24 mouse cellular contexts compared by ENCODE assay signal in genomic region chr9:80340927-80341326, GRCm38 (mm10).
A peak's percentile ranks its signal among the peaks of the same experiment; 100 is the strongest.
DNase-seq lines count a peak whose midpoint lies in the region; ATAC-seq and TF ChIP-seq lines count a peak whose summit lies in the region.
"Had no signal": no experiment of that assay in that cellular context is flagged by ENCODE, and none has a peak within 500 bp of the region (broad histone marks: within the 10 kb centered on the region; RNA-seq: fewer than 3 reads in every experiment).

No protein-coding gene starts in this region.

- H3K4me2 ChIP-seq in forebrain, embryonic 13.5 days = no peak overlapping the region
- H3K4me2 ChIP-seq in forebrain, embryonic 15.5 days (replicated peaks) = no peak overlapping the region
- H3K4me2 ChIP-seq in midbrain, postnatal 0 days (ENCODE audit: low read depth, low read length, poor library complexity, severe bottlenecking) = no peak overlapping the region
- H3K4me2 ChIP-seq in midbrain, embryonic 13.5 days (replicated peaks) = no peak overlapping the region
- H3K4me2 ChIP-seq: hindbrain, embryonic 12.5 days; intestine, embryonic 15.5 days; limb, embryonic 12.5 days; liver, embryonic 15.5 days; lung, embryonic 14.5 days; neural tube, embryonic 13.5 days had no signal

- H3K27ac ChIP-seq in forebrain, embryonic 13.5 days = no peak overlapping the region
- no peak overlapping the region for H3K27ac ChIP-seq in forebrain, embryonic 15.5 days (replicated peaks)
- no peak overlapping the region for H3K27ac ChIP-seq in gastrocnemius, adult 2 months
- no peak overlapping the region for H3K27ac ChIP-seq in midbrain, postnatal 0 days (ENCODE audit: low read depth, low read length)
- no peak overlapping the region for H3K27ac ChIP-seq in midbrain, embryonic 13.5 days
- H3K27ac ChIP-seq: hindbrain, embryonic 12.5 days; hindbrain, postnatal 0 days; intestine, embryonic 15.5 days; left cerebral cortex, adult 2 months; limb, embryonic 12.5 days; liver, embryonic 15.5 days; neural tube, embryonic 13.5 days had no signal

- no peak overlapping the region for H3K4me3 ChIP-seq in forebrain, embryonic 13.5 days
- no peak overlapping the region for H3K4me3 ChIP-seq in forebrain, embryonic 15.5 days
- no peak overlapping the region for H3K4me3 ChIP-seq in gastrocnemius, adult 2 months
- no peak overlapping the region for H3K4me3 ChIP-seq in midbrain, postnatal 0 days (ENCODE audit: low read depth, low read length)
- no peak overlapping the region for H3K4me3 ChIP-seq in midbrain, embryonic 13.5 days (replicated peaks)
- H3K4me3 ChIP-seq: hindbrain, embryonic 12.5 days; intestine, embryonic 15.5 days; left cerebral cortex, adult 2 months; limb, embryonic 12.5 days; liver, embryonic 15.5 days; neural tube, embryonic 13.5 days had no signal

- H3K4me1 ChIP-seq in forebrain, embryonic 13.5 days = no peaks in the 10 kb centered on the region
- no peaks in the 10 kb centered on the region for H3K4me1 ChIP-seq in forebrain, embryonic 15.5 days
- no peaks in the 10 kb centered on the region for H3K4me1 ChIP-seq in midbrain, postnatal 0 days (ENCODE audit: insufficient read depth, low read length)
- no peaks in the 10 kb centered on the region for H3K4me1 ChIP-seq in midbrain, embryonic 13.5 days (replicated peaks)
- H3K4me1 ChIP-seq: hindbrain, embryonic 12.5 days; intestine, embryonic 15.5 days; limb, embryonic 12.5 days; liver, embryonic 15.5 days; neural tube, embryonic 13.5 days had no signal

- no peaks in the 10 kb centered on the region for H3K27me3 ChIP-seq in forebrain, embryonic 13.5 days
- H3K27me3 ChIP-seq in forebrain, embryonic 15.5 days = no peaks in the 10 kb centered on the region
- no peaks in the 10 kb centered on the region for H3K27me3 ChIP-seq in midbrain, postnatal 0 days (ENCODE audit: insufficient read depth, low read length)
- H3K27me3 ChIP-seq in midbrain, embryonic 13.5 days = no peaks in the 10 kb centered on the region
- H3K27me3 ChIP-seq: hindbrain, embryonic 12.5 days; intestine, embryonic 15.5 days; limb, embryonic 12.5 days; liver, embryonic 15.5 days; neural tube, embryonic 13.5 days had no signal

- peak; percentile 61; the same call in 1 of the 2 replicates for ATAC-seq in forebrain, embryonic 13.5 days
- no peak; the same call in 1 of the 2 replicates for ATAC-seq in forebrain, embryonic 15.5 days (replicated peaks)
- no peak for ATAC-seq in midbrain, postnatal 0 days (ENCODE audit: low FRiP score)
- ATAC-seq in midbrain, embryonic 13.5 days = no peak
- ATAC-seq: hindbrain, postnatal 0 days; intestine, embryonic 15.5 days had no signal

- 23% methylated on average over 1 of the region's 1 CpGs for WGBS in forebrain, embryonic 13.5 days
- 24% methylated on average over 1 of the region's 1 CpGs for WGBS in forebrain, embryonic 15.5 days
- 45% methylated on average over 1 of the region's 1 CpGs for WGBS in midbrain, postnatal 0 days
- WGBS in midbrain, embryonic 13.5 days = 59% methylated on average over 1 of the region's 1 CpGs

- peak; percentile 10 for DNase-seq in gastrocnemius, postnatal 14 days
- DNase-seq in gastrocnemius, adult 2 months = no peak
- DNase-seq in midbrain, postnatal 0 days (ENCODE audit: low spot score) = peak; percentile 9
- DNase-seq in layer of hippocampus, adult 9-11 months = peak; percentile 21
- DNase-seq in heart, postnatal 25 days (ENCODE audit: low spot score) = no peak
- DNase-seq: adrenal gland, postnatal 36 days; cerebellum, adult 8-10 months; cerebellum, postnatal 25 days; heart, postnatal 36 days; kidney, adult 2 months; kidney, postnatal 36 days; lung, embryonic 14.5 days; lung, postnatal 14 days; thymus, postnatal 14 days had no signal

- H3K9ac ChIP-seq in forebrain, embryonic 13.5 days = no peak overlapping the region
- no peak overlapping the region for H3K9ac ChIP-seq in forebrain, embryonic 15.5 days (replicated peaks)
- H3K9ac ChIP-seq in midbrain, postnatal 0 days (replicated peaks; ENCODE audit: low read length, poor library complexity, severe bottlenecking) = no peak overlapping the region
- no peak overlapping the region for H3K9ac ChIP-seq in midbrain, embryonic 13.5 days (replicated peaks)
- H3K9ac ChIP-seq: hindbrain, embryonic 12.5 days; intestine, embryonic 15.5 days; limb, embryonic 12.5 days; liver, embryonic 15.5 days; lung, embryonic 14.5 days; neural tube, embryonic 13.5 days had no signal

- no peaks in the 10 kb centered on the region for H3K9me3 ChIP-seq in forebrain, embryonic 13.5 days (replicated peaks)
- no peaks in the 10 kb centered on the region for H3K9me3 ChIP-seq in forebrain, embryonic 15.5 days
- H3K9me3 ChIP-seq in midbrain, postnatal 0 days (ENCODE audit: low read length) = no peaks in the 10 kb centered on the region
- no peaks in the 10 kb centered on the region for H3K9me3 ChIP-seq in midbrain, embryonic 13.5 days
- H3K9me3 ChIP-seq: hindbrain, embryonic 12.5 days; intestine, embryonic 15.5 days; limb, embryonic 12.5 days; liver, embryonic 15.5 days; neural tube, embryonic 13.5 days had no signal

- no peaks in the 10 kb centered on the region for H3K36me3 ChIP-seq in forebrain, embryonic 13.5 days (ENCODE audit: poor library complexity, severe bottlenecking)
- H3K36me3 ChIP-seq in forebrain, embryonic 15.5 days = no peaks in the 10 kb centered on the region
- no peaks in the 10 kb centered on the region for H3K36me3 ChIP-seq in midbrain, postnatal 0 days (ENCODE audit: insufficient read depth, low read length)
- no peaks in the 10 kb centered on the region for H3K36me3 ChIP-seq in midbrain, embryonic 13.5 days
- H3K36me3 ChIP-seq: hindbrain, embryonic 12.5 days; intestine, embryonic 15.5 days; limb, embryonic 12.5 days; liver, embryonic 15.5 days; neural tube, embryonic 13.5 days had no signal

- no peak for TF ChIP-seq CTCF in gastrocnemius, adult 2 months (IDR thresholded peaks at IDR 0.05)
- TF ChIP-seq CTCF in midbrain, postnatal 0 days (IDR thresholded peaks at IDR 0.05) = no peak

- intact Hi-C loops in gastrocnemius, postnatal 14 days (cut with DNase I; ENCODE audit: low total_unique reads) = no loop called here
- intact Hi-C loops in gastrocnemius, adult 2 months (cut with DNase I) = no loop called here
- intact Hi-C loops in heart, postnatal 25 days (cut with DNase I) = no loop called here

Comparison
In these comparisons a context has a peak if more than half of its experiments do, and no peak if none do; other contexts are left out.
1. DNase-seq: peak in gastrocnemius, postnatal 14 days (single experiment), midbrain, postnatal 0 days (single experiment) and layer of hippocampus, adult 9-11 months (single experiment); none in gastrocnemius, adult 2 months (single experiment) and heart, postnatal 25 days (single experiment).